Mouse (Mus musculus): ENCODE data around the gene Rasa4.
"Not testable (repeated sequence)": the region's sequence is repeated elsewhere in the genome, so short reads cannot be mapped to it uniquely, and the experiment has no call there.

Gene Rasa4

DNA sequence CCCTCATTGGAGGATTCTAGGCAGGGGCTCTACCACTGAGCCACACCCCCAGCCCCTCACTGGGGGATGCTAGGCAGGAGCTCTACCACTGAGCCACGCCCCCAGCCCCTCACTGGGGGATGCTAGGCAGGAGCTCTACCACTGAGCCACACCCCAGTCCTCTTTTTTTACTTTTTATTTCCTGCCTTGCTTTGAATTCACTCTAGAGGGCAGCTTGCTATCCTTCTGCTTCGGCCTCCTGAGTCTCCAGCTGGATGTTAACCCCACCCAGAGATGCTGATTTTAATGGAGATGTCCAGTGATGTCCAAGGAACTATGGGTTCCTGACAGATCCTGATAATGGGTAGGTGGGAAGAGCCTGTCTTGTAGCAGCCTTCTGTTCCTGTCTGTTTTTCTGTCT lies 14.3 kb upstream of the Rasa4 start:
- no peak for DNase-seq

DNA sequence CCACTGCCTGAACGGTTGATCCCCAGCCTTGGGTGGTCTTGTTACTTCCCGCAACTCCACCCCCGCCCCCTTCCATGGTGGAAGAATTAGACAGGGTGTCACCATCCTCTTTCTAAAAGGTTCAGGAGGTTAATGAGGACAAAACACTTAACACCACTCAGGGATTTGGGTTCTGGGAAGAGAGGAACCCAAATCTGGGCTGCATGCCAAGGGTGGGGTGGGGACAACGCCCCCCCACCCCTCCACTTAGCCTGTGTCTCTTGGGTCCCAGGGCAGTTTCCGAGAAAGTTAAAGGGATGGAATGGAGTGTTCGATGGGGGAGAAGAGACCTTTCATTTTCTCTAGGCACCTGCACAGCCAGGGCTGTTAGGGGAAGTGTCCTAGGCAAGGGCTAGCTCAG lies 10.7 kb upstream of the Rasa4 start:
- DNase-seq, result no peak

DNA sequence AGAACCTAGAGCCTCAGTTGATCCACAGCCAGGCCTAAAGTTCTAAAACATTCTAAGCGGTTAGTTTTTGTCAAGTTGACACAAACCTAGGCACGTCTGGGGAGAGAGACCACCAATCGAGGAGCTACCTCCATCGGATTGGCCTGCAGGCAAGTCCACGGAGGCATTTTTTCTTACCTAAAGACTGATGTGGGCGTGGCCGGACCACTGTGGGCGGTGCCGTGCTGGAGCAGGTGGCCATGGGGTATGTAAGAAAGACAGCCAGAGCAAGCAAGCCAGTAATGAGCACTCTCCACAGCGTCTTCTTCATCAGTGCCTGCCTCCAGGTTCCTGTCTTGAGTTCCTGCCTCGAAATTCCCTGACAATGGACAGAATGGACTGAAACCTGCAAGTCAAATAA lies 10.2 kb upstream of the Rasa4 start:
- no peak for DNase-seq

DNA sequence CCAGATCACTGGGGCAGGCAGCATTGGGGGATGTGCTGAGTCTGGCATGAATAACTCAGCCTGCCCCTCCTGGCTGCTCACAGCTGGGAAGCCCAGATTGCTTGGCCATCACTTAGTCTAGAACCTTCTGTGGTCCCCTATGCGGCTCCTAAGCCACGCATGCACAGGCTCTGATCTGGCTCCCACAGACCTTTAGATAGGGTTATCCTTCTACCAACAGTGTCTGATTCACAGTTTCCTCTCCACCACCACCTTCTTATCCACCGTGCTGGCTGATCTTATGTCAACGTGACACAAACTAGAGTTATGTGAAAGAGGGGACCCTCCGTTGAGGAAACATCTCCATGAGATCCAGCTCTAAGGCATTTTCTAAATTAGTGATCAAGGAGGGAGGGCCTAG lies 8.6 kb upstream of the Rasa4 start:
- DNase-seq, result no peak

DNA sequence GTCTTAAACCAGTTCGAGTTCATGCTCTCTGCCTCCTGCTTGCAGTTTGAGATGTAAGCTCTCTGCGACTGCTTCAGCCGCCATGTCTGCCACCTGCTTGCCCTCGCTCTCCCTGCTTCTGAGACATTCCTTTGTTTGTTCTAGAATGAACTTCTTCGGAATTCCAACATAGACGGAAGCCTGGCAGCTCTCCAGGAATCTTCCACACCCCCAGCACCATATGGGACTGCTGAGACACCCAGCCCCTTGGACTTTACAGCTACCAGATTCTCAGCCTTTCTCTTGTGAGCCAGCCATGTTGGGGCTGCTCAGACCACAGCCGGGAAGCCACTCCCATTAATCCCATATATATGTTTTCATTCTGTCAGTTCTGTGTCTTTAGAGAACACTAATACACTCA lies 7.4 kb upstream of the Rasa4 start:
- no peak for DNase-seq

DNA sequence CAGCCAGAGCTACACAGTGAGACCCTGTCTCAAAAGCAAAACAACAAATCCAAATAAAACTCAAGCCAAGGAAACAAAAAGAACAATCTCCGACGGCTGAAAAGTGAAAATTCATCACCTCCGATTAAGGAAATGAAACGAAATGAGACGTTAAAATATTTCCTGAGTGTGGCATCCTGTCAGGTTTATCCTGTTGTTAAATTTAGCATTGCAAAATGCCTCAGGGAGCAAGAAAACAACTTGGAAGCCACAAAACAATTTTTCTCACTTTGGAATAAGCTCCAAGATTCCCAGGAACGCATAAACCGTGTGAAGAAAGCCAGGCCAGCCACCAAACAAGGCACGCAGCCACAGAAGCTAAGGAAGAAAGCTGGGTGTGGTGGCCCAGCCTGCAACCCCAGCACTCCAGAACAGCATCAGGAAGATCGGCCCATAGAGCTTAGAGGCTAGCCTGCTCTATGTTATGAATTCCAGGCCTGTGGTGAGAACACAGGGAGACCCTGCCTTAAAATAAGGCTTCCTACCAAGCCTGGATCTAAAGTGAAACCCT lies 6.6 kb upstream of the Rasa4 start:
- no peak for DNase-seq

DNA sequence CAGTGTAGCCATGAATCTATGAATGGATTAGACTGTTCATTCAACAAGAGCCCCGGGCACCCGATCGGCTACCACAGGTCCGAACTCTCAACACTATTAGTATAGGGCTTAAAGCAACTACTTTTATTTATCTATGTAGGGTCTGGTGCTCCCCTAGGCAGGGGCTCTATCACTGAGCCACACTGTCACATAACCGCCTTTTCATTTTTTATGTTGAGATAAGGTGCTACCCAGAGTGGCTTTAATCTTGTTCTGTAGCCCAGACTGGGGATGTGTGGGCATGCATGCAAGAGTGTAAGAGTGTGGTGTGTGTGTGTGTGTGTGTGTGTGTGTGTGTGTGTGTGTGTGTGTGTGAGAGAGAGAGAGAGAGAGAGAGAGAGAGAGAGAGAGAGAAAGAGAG lies 5.6 kb upstream of the Rasa4 start:
- DNase-seq, result no peak

DNA sequence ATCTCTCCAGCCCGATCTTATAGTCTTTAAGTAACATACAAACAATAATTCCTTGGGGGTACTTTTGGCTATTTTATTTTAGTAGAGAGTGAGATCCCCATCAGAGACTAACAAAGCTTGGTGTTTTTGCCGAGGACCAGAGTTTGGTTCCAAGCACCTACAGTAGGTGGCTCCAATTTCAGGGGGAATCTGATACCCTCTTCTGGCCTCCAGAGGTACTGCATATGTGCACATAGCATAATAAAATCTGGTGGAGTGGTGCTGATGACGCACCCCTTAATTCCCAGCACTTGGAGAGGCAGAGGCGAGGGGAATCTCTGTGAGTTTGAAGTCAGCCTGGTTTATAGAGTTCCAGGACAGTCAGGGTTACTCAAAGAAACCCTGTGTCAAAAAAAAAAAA lies 1.4 kb upstream of the Rasa4 start:
- no peak for DNase-seq

DNA sequence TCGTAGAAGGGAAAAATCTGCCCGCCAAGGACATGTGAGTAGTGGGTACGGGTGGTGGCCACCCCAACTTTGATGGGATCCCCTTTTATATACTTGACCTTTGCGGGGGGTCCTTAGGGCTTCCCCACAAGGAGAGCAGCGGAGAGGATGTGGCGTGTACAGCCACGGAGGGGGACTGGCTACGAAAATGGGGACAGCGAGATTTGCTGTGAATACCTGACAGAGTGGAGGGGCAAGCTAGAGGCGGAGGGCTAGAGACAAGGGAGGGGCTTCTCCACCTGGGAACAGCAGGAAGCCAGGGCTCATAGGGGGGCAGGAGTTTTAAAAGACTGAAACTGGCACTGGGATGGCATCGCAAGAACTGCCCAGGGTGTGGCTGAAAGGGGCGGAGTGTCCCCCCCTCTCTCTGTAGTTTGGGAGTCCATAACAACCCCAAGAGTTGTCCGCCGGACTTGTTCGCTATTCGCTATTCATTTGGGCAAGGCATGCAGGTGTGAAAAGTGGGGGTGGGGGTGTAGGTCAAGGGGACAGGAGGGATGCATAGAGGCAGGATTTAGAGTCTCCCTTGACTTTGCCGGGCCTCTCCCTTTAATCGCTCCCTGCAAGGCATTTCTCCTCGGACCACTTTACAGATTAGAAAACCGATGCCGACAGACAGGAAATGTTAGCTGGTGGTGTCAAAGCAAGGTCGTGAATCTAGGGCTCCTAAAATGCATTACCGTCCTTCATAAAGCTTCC lies 597 bp downstream of the Rasa4 start:
- peak; percentile 29 to 35 for DNase-seq

DNA sequence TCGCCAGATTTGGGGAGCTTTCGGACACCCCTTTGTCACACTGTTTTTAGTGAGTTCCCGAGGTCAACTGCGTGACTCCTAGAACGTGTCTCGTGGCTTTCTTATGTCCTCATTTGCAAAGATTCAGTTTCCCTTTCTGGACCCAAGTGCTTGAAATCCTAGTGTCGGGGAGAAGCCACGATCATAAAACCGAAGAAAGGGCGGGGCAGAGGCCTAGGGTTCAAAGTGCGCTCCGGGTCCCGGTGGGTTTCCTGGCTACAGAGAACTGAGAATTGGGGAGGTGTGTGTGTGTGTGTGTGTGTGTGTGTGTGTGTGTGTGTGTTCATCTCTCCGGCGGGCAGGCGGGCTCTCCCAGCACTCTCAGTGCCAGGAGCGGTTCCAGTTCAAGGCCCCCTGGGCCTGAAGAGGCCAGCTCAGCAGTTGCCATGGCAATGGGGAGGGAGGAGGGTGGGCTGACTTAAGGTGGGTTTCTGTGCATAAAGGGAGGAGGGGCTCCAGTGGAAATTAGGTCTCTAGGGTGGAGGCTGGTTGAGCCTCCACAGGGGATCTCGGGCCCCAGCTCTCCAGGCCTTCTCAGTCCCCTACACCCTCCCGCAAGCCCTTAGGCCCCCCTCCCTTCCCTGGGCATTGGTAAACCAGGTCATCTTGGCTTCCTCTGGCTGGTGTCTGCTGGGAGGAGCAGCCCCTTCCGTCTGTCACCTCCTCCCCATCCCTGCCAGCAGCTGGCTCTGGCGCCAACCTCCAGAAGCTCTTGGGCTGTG lies 1.4 kb downstream of the Rasa4 start:
- DNase-seq, result peak; percentile 50 to 73

DNA sequence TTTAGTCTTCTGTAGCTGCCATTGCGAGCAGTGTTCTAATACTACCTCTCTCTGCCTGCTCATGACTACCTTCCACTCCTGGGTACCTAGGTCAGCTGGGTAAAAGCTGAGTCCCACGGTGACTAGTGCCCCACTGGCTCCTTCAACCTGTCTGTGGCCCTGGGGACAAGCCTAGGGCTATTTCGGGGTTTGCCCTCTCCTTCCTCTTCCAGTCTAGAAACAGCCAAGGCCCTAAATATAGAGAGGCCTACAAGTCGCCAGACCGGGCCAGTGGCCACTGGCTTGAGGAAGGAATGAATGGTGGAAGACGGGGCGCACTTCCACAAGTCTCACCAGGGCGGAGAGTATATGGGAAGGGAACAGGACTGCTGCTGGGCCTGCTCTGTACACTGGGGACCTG lies 2.6 kb downstream of the Rasa4 start:
- no peak for DNase-seq

DNA sequence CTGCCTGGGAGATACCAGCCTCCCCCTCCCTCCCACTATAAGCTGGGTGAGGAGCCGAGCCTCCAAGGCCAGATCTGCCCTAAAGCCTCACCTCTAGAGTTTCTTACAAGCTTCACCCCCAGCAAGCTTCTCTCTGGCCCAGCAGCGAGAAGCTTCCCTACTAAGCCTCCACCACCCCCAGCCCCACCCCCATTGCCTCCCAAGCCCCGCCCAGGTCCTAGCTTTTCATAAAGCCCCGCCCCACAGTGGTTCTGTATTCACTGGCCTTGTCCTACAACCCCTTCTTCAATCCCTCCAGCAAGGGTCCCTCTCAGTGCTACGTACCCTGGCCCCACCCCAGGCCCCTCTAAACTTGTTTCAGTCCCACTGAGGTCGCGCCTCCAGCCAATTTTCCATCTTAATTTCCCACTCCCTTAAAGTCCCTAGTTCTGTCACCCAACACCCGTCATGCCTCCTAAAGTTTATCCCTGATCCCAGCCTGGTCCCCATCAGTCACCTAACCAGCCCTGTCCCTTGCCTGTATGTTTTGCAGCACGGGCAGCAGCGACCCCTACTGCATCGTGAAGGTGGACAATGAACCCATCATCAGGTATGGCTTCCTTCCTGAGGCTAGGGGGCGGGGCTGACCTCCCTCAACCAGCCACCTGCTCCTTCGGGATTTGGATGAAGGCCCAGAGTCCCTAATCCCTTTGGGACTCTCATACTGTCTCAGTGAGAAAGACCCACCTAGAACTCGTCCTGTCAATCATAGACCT lies 5.3 kb downstream of the Rasa4 start:
- DNase-seq, result peak in 1 of 2 experiments; percentile 31

DNA sequence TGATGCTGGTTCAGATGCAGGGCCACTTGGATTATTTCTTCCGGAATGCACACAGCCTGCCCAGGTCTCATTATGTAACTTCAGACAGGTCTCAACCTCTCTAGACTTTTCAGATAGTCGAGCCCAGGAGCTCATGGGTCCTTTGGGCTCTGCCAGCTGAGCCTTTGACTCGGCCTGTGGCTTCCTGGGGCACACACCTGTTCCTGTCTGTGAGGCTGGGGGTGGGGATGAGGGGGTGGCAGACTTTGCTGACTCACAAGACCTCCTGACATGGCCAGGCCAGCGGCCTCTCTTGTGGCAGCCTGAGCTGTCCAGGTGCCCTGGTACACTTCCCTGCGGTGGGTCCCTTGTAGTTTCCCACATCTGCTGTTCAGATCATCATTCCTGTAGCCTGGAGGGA lies 8.2 kb downstream of the Rasa4 start:
- no peak for DNase-seq

DNA sequence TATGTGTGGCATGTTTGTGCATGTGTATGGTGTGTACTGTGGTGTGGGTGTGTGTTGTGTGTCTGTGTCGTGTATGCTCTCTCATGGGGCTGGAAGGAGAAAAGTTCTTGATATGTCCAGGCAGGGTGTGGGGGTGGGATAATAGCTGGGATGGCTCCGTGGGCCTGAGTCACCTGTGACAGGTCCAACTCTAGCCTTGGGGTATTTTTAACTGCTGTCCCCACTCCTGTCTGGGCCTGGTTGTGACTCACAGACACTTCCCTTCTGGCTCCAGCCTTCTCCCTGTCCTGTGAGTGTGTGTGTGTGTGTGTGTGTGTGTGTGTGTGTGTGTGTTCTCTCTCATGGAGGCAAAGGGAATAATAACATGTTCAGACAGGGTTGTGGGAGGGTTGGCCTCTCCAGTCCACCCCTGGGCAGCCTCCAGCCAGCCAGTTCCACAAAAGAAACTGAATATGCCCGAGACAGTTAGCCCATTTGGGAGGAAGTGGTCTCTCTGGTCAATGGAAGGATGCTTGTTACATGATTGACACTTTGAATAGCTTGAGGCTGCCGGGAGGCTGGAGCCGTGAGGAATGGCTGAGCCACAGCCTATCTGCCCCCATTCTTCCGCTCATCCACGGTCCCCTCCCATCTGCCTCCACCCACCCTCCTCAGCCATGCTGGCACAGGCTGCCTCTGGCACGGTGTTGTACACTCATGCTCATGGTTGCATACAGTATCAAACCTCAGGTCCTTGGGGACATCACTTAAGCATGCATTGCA lies 10.7 kb downstream of the Rasa4 start:
- no peak for DNase-seq

DNA sequence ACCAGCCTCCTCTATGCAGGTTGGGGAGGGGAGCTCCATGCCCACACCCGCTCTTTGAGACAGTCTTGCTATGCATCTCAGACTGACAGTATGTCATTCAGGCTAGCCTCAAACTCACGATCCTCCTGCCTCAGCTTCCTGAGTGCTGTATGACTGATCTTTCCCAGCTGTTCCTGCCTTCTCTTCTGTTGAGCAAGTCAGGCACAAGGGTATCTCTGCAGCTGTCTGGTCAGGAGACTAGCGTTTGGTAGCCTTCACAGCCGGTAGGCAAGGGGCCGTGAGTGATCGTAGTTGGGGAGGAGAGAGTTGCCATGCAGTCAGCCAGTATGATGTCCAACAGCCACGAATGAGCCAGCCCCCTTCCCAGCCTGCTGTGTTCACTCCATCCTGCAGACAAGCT lies 11.4 kb downstream of the Rasa4 start:
- DNase-seq, result no peak

DNA sequence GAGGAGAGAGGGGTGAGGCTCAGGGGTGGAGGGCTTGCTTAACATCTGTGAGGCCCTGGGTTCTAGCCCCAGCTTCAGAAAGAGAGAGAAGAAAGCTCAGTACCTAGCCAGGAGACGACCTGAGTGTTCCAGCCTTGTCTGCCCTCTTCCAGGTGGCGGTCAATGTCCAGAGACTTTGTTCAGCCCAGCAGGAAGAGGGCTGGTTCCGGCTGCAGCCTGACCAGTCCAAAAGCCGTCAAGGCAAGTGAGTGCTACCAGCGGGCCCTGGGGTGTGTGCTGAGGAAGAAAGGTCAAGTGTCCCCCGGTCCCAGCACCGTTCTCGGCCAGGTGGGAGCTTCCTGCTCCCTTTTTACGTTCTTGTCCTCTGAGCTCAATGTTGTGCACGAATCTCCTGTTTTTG lies 14.8 kb downstream of the Rasa4 start:
- no peak for DNase-seq

DNA sequence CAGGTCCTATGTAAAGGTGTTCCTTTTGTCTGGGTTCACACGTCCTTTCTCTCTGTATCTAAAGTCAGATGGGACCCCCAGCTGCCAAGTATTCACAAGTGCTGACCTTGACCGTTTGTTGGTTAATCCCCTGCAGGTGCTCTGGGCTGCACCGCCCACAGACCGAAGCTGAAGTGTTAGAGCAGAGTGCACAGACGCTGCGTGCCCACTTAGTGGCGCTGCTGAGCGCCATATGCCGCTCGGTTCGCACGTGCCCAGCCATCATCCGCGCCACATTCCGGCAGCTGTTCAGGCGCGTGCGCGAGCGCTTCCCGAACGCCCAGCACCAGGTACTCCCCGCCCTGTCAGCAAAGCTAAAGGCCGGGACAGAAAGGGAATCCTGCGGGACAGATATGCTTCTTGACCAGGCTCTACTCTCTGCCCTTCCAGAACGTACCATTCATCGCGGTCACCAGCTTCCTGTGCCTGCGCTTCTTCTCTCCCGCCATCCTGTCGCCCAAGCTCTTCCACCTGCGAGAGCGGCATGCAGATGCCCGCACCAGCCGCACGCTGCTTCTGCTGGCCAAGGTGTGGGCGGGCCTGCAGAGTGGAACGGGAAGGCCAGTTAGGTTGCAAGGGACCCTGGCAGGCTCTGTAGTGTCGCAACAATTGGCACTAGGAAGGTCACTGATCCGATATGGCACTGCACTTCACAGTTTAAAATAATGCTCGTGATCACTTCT lies 18.5 kb downstream of the Rasa4 start:
- peak; percentile 72 to 81 for DNase-seq

DNA sequence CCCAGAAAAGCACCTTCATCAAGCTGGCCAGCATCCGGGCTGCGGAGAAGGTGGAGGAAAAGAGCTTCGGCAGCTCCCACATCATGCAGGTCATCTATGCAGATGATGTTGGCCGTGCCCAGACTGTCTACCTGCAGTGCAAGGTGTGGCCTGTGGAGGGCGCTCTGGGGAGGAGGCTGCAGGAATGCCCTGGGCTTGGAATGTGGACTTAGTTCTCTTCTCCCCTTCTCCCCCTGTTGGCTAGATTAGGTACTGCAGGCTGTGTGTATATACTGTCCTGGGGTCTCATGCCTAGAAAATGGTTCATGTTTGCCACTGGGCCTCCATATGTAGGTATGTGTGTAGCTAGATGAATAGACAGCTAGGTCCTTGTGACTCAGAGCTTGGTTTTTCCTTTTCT lies 20.8 kb downstream of the Rasa4 start:
- DNase-seq, result no peak

DNA sequence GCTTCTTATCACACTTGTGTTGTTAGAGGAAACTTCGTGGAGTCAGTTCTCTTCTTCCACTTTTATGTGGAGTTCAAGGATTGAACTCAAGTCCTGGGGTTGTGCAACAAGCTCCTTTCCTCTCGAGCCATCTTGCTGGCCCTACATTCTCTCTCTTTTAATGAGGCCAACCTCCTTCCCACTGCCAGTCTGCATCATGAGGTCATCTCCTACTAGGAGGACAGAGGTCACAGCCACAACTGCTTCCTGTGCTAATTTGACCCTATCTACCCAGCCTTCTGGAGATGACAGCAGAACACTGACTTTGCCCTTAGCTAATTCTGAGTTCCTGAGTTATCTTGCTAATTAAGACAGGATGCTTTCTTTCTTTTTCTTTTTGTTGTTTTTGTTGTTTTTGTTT lies 24.8 kb downstream of the Rasa4 start:
- DNase-seq, result no peak

DNA sequence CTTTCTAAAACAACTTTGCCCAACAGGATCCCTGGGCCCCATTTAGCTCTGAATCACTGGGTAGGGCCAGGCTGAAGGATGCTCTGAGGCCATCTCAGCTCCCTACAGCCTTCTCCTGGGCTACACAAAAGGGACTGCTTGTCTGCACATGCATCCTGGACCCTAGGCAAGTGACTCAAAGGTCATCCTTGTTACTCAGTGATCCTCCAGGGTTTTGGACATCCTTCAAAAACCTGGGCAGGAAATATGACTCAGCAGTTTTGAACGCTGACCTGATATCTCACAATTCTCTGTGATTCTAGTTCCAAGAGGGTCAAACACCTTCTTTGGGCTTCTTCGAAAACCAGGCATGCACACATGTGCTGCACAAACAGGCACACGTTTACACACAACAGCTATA lies 25.3 kb downstream of the Rasa4 start:
- no peak for DNase-seq

DNA sequence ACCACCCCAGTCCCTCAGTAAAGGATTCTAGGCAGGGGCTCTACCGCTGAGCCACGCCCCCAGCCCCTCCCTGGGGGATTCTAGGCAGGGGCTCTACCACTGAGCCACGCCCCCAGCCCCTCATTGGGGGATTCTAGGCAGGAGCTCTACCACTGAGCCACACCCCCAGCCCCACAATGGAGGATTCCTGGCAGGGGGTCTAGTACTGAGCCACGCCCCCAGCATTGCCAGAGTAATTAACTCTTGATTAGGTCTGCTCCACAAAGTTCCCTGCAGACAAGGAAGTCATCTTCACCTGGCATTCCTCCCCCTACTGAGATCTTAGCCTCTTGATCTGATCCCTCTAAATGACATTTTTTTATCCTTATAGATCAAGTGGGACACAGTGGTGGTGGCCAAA lies 29.8 kb downstream of the Rasa4 start:
- DNase-seq, result not testable (repeated sequence)

All from cerebellum, adult 18-20 months (tissue).